Mouse (Mus musculus) ZHBTc4 (cell line): ENCODE results near the gene Arl15.
A peak's percentile ranks its signal among the peaks of the same experiment; 100 is the strongest.

Source experiments
- DNase-seq: peaks from one replicate; pipeline ENCODE4 v3.0.0-alpha.2; 2011; ENCODE audit warnings: low read depth, low spot score

The Arl15 gene

GRCm38 (mm10) chr13:113869212-113870205, 75.2 kb downstream of the Arl15 start:
- peak; percentile 77 for DNase-seq

GRCm38 (mm10) chr13:113870403-113870802, 76.1 kb downstream of the Arl15 start:
- DNase-seq = no peak

GRCm38 (mm10) chr13:113871853-113872252, 77.5 kb downstream of the Arl15 start:
- DNase-seq = no peak

GRCm38 (mm10) chr13:113875724-113876123, 81.4 kb downstream of the Arl15 start:
- no peak for DNase-seq

- DNase-seq = peak; percentile 75
Observed at GRCm38 (mm10) chr13:113877420-113877819, 83.1 kb downstream of the Arl15 start.

- DNase-seq = no peak
Observed at GRCm38 (mm10) chr13:113878571-113878970, 84.3 kb downstream of the Arl15 start.

- no peak for DNase-seq
Observed at GRCm38 (mm10) chr13:113879651-113880327, 85.5 kb downstream of the Arl15 start.

- DNase-seq = peak; percentile 88
Observed at GRCm38 (mm10) chr13:113880564-113881171, 86.4 kb downstream of the Arl15 start.

- DNase-seq = peak; percentile 58
Observed at GRCm38 (mm10) chr13:113882959-113883358, 88.7 kb downstream of the Arl15 start.

GRCm38 (mm10) chr13:113887090-113887489, 92.8 kb downstream of the Arl15 start:
- no peak for DNase-seq

- no peak for DNase-seq
Observed at GRCm38 (mm10) chr13:113888126-113888525, 93.8 kb downstream of the Arl15 start.

GRCm38 (mm10) chr13:113888704-113889103, 94.4 kb downstream of the Arl15 start:
- peak; percentile 38 for DNase-seq

- peak; percentile 48 for DNase-seq
Observed at GRCm38 (mm10) chr13:113889140-113890055, 95.1 kb downstream of the Arl15 start.

- no peak for DNase-seq
Observed at GRCm38 (mm10) chr13:113896684-113897083, 102.4 kb downstream of the Arl15 start.

GRCm38 (mm10) chr13:113897498-113897897, 103.2 kb downstream of the Arl15 start:
- DNase-seq = no peak

GRCm38 (mm10) chr13:113897951-113898350, 103.6 kb downstream of the Arl15 start:
- DNase-seq = no peak

- DNase-seq = no peak
Observed at GRCm38 (mm10) chr13:113901001-113901545, 106.8 kb downstream of the Arl15 start.

- no peak for DNase-seq
Observed at GRCm38 (mm10) chr13:113903255-113903654, 109.0 kb downstream of the Arl15 start.

- no peak for DNase-seq
Observed at GRCm38 (mm10) chr13:113911986-113912519, 117.7 kb downstream of the Arl15 start.

- DNase-seq = no peak
Observed at GRCm38 (mm10) chr13:113914551-113914971, 120.3 kb downstream of the Arl15 start.
